Mouse (Mus musculus): ENCODE data around the gene Dnajb1. TPM values are rescaled to one million over a fixed set of nuclear protein-coding genes. Genes with fewer than 3 reads are reported as not detected.

Gene Dnajb1
- polyA plus RNA-seq, 1 experiment from 2014 or later = 54.3 TPM

DNA sequence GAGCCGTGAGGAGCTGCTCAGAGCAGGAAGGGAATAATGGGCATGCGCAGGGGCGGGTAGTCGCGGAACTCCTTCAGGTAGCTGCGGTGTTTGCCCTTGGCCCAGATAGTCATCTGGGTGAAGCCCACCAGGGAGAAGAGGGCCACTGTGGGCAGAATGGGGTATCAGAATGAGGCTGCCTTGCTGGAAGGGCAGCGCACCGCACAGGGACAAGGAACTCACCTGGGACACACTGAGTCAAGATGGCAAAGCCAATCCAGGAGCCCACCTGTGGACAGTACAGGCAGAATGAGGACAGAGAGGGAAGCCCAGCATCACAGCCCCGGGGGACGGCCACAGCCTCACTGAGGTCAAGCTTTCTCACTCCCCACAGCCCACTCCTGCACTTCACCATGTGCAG lies 36.2 kb upstream of the Dnajb1 start:
- peaks cover 49% of the 10 kb centered on the region for H3K4me1 ChIP-seq (replicated peaks)
- H3K36me3 ChIP-seq = peaks cover 47% of the 10 kb centered on the region

DNA sequence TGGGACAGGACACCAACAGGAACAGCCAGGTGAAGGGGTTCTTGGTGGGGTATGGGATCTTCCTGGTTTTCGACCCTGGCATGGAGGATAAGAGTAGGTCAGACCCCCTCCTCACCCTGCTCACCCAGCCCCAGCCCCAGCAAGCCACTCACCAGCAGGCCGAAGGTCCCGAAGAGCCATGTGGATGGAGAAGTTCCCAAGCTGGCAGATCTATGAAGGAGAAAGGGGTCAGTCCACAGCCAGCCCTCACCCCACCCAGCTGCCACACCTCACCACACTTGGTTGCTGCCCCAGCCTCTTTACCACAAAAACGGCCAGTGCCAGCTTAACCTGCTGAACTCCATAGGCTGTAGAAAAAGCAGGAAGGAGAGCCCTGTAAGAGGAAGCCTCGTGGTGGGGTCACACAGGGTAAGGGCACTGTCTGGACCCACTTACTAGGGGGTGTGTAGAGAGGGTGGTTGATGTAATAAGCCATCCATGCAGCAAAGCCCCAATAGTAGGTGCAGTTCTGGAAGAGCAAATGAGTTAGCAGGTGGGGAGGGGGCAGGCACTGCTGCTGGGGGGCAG lies 35.7 kb upstream of the Dnajb1 start:
- no peak overlapping the region for H3K27ac ChIP-seq (replicated peaks)
- no peaks in the 10 kb centered on the region for H3K27me3 ChIP-seq
- no peak overlapping the region for H3K4me3 ChIP-seq
- no peak overlapping the region for H3K4me2 ChIP-seq
- no peaks in the 10 kb centered on the region for H3K9me3 ChIP-seq
- no peak for ATAC-seq (ENCODE audit: low read depth)
- no peak overlapping the region for H3K9ac ChIP-seq
- WGBS = 92% methylated on average over 5 of the region's 5 CpGs
- H3K4me1 ChIP-seq (replicated peaks) = peaks cover 52% of the 10 kb centered on the region
- H3K36me3 ChIP-seq = peaks cover 47% of the 10 kb centered on the region

More for the DNA sequence above, 36.2 kb upstream of the Dnajb1 start:
- WGBS = 90% methylated on average over 10 of the region's 10 CpGs
- no peak overlapping the region for H3K9ac ChIP-seq
- no peak overlapping the region for H3K27ac ChIP-seq (replicated peaks)
- no peak overlapping the region for H3K4me3 ChIP-seq
- H3K4me2 ChIP-seq = no peak overlapping the region
- no peaks in the 10 kb centered on the region for H3K27me3 ChIP-seq
- H3K9me3 ChIP-seq = no peaks in the 10 kb centered on the region
- no peak for ATAC-seq (ENCODE audit: low read depth)

DNA sequence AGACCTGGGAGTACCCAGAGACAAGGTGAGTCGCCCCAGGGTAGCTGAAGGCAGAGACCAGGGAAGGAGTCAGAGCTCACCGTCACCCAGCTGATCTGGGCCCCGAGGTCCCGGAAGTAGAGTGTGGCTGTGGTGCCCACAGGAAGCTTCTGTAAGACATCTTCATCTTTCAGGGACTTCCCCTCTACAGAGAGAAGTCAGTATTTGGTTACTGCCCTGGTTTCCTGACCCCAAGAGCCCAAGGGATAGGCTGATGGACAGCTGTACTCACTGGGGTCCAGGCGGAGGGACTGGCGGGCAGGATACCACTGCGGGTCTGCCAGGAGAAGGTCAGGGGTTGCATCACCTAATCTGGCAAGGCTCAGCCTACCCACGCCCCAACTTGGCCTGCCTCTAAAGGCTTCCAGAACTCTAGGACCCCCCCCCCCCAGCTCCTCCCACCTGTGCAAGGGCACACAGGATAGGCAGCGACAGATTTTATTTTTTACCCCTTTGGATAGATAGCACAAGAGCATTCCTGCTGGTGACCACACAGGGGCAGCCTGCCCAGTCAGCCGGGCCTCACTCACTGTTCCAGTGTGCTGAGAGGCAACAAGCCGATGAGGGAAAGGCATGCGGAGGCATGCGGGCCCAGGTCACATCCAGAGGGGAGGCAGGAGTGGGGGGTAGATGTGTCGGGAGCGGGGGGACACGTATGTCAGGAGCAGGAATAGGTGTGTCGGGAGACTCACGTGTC lies 34.7 kb upstream of the Dnajb1 start:
- 88% methylated on average over 18 of the region's 18 CpGs for WGBS
- Histone ChIP-seq H3K36me3 (peaks cover 47% of the 10 kb centered on the region), H3K4me1 (replicated peaks) (peaks cover 50% of the 10 kb centered on the region)

GRCm38 (mm10) chr8:83574631-83575315 lies 33.2 kb upstream of the Dnajb1 start:
- ATAC-seq (ENCODE audit: low read depth) = no peak
- 85% methylated on average over 15 of the region's 15 CpGs for WGBS
- no peak overlapping the region for H3K9ac ChIP-seq
- no peak overlapping the region for H3K27ac ChIP-seq (replicated peaks)
- no peaks in the 10 kb centered on the region for H3K27me3 ChIP-seq
- no peaks in the 10 kb centered on the region for H3K9me3 ChIP-seq
- H3K36me3 ChIP-seq = peaks cover 46% of the 10 kb centered on the region
- no peak overlapping the region for H3K4me3 ChIP-seq
- no peak overlapping the region for H3K4me2 ChIP-seq
- H3K4me1 ChIP-seq (replicated peaks) = peaks cover 54% of the 10 kb centered on the region

More for the DNA sequence above, 34.7 kb upstream of the Dnajb1 start:
- no peak for ATAC-seq (ENCODE audit: low read depth)
- H3K9ac ChIP-seq = no peak overlapping the region
- H3K4me2 ChIP-seq = no peak overlapping the region
- H3K27ac ChIP-seq (replicated peaks) = no peak overlapping the region
- H3K9me3 ChIP-seq = no peaks in the 10 kb centered on the region
- no peaks in the 10 kb centered on the region for H3K27me3 ChIP-seq
- H3K4me3 ChIP-seq = no peak overlapping the region

DNA sequence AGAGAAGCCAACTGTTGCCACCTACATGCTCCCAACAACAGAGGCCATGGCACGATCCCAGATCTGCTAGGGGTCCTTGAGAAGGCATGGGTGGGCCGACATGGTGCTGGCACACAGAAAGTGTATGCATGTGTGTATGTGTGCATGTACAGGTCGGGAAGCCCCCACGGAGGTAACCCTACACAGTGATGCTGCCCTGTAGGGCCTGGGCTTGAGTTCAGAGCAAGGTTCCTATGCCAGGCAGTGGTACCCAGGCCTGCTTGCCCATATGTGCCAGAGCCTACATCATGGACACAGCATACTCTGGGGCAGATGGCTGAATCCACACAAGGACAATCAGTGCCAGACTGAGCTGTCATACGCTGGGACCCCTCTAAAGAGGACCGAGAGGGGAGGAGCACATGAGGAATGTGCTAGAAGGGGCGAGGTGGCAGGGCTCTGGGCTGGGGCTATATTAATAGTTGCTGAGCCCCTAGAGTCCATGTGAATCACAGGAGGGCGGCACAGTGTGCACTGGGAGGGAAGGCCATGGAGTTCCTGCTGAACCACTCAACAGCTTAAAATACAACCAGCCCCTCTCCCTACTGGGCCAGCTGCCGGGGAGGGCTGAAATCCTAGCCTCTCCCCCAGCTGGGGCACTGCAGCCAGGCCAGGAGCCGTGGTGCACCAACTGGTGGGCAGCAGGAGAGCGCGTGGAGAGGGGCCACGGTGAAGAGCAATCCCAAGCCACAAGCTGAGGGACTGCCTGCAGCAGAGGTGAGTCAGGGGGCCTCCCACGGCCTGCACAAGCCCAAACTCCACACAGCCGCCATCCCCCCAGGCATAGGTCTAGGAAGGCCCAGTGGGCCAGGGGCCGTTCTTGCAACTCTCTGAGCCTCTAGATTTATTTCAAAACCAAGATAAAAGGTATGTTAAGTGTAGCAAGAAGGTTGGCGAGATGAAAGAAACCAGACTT lies 32.2 kb upstream of the Dnajb1 start:
- Histone ChIP-seq H3K27me3 (no peaks in the 10 kb centered on the region), H3K27ac (replicated peaks) (no peak overlapping the region), H3K36me3 (peaks cover 35% of the 10 kb centered on the region), H3K9ac (0 out of 2 replicates have a peak overlapping the region, but pooled peaks have one; percentile 13), H3K4me3 (no peak overlapping the region), H3K9me3 (no peaks in the 10 kb centered on the region), H3K4me2 (no peak overlapping the region), H3K4me1 (replicated peaks) (peaks cover 65% of the 10 kb centered on the region)
- ATAC-seq (ENCODE audit: low read depth) = no peak
- WGBS = 80% methylated on average over 17 of the region's 17 CpGs

- ATAC-seq (ENCODE audit: low read depth) = no peak
- Histone ChIP-seq H3K9me3 (no peaks in the 10 kb centered on the region), H3K27ac (replicated peaks) (no peak overlapping the region), H3K4me3 (no peak overlapping the region), H3K36me3 (peaks cover 29% of the 10 kb centered on the region), H3K27me3 (no peaks in the 10 kb centered on the region), H3K4me2 (no peak overlapping the region), H3K9ac (no peak overlapping the region), H3K4me1 (replicated peaks) (peaks cover 72% of the 10 kb centered on the region)
- WGBS = 71% methylated on average over 3 of the region's 4 CpGs
Measured at GRCm38 (mm10) chr8:83576516-83576895, 31.5 kb upstream of the Dnajb1 start.

- no peak overlapping the region for H3K9ac ChIP-seq
- no peak overlapping the region for H3K4me2 ChIP-seq
- no peak overlapping the region for H3K27ac ChIP-seq (replicated peaks)
- no peak for ATAC-seq (ENCODE audit: low read depth)
- no peaks in the 10 kb centered on the region for H3K27me3 ChIP-seq
- peaks cover 76% of the 10 kb centered on the region for H3K4me1 ChIP-seq (replicated peaks)
- peaks cover 24% of the 10 kb centered on the region for H3K36me3 ChIP-seq
- no peaks in the 10 kb centered on the region for H3K9me3 ChIP-seq
- H3K4me3 ChIP-seq = no peak overlapping the region
- 81% methylated on average over 4 of the region's 4 CpGs for WGBS
Measured at GRCm38 (mm10) chr8:83576921-83577320, 31.1 kb upstream of the Dnajb1 start.

DNA sequence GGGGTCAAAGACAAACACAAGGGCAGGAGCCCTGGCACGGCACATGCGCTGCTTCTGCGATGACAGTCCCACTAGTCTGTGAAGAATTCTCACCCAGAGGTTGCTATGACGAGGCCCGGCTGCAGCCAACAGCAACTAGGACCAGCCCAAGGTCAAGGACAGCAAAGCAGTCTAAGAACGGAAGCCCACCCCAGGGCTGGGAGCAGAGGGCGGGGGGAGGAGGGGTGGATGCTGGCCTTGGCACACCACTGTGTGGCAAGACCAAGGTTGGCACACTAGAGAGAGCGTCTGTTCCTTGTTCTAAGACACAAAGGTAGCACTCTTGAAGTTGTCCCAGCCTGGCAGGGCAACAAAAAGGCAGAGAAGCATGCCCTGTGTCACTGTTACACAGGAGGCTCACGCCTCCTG lies 30.6 kb upstream of the Dnajb1 start:
- no peak for ATAC-seq (ENCODE audit: low read depth)
- Histone ChIP-seq H3K4me2 (no peak overlapping the region), H3K27ac (replicated peaks) (0 out of 2 replicates have a peak overlapping the region, but pooled peaks have one; percentile 9), H3K4me3 (no peak overlapping the region), H3K9ac (peak overlapping the region; percentile 41), H3K27me3 (no peaks in the 10 kb centered on the region), H3K4me1 (replicated peaks) (peaks cover 81% of the 10 kb centered on the region), H3K9me3 (no peaks in the 10 kb centered on the region), H3K36me3 (peaks cover 20% of the 10 kb centered on the region)
- WGBS = 62% methylated on average over 9 of the region's 9 CpGs

GRCm38 (mm10) chr8:83578131-83579055 lies 29.6 kb upstream of the Dnajb1 start:
- Histone ChIP-seq H3K36me3 (peaks cover 10% of the 10 kb centered on the region), H3K27me3 (no peaks in the 10 kb centered on the region), H3K27ac (replicated peaks) (peak overlapping the region; percentile 55; the same call in 1 of the 2 replicates), H3K9me3 (no peaks in the 10 kb centered on the region), H3K4me3 (no peak overlapping the region), H3K9ac (0 out of 2 replicates have a peak overlapping the region, but pooled peaks have one; percentile 23), H3K4me2 (no peak overlapping the region), H3K4me1 (replicated peaks) (peaks cover 90% of the 10 kb centered on the region)
- ATAC-seq (ENCODE audit: low read depth) = no peak
- WGBS = 73% methylated on average over 17 of the region's 17 CpGs

- H3K9ac ChIP-seq = no peak overlapping the region
- H3K36me3 ChIP-seq = peaks cover under 1% of the 10 kb centered on the region; the same call in 1 of the 2 replicates
- no peak overlapping the region for H3K4me3 ChIP-seq
- no peaks in the 10 kb centered on the region for H3K27me3 ChIP-seq
- 92% methylated on average over 8 of the region's 8 CpGs for WGBS
- no peaks in the 10 kb centered on the region for H3K9me3 ChIP-seq
- no peak for ATAC-seq (ENCODE audit: low read depth)
- H3K4me1 ChIP-seq (replicated peaks) = peaks cover 96% of the 10 kb centered on the region
- H3K4me2 ChIP-seq = no peak overlapping the region
- peak overlapping the region; percentile 15 for H3K27ac ChIP-seq (replicated peaks)
Measured at GRCm38 (mm10) chr8:83579676-83580075, 28.3 kb upstream of the Dnajb1 start.

DNA sequence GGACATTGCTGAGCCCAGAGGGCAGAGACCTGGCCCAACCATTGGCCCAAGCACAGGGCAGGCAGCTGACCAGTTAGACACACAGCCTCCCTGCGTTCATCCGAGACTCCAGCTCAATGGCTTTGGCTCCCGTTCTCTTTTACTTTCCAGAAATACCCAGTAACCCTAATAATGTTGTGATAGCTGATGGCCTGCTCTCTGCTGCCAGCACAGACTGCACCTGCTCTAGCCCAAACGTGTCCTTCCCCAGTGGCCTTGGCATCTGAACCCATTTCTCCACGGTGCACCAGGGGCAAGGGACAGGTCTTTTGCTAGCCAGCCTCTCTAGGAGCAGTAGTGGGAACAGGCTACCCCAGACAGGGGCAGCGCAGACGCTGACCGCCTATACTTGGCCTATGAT lies 27.2 kb upstream of the Dnajb1 start:
- Histone ChIP-seq H3K9me3 (no peaks in the 10 kb centered on the region), H3K9ac (no peak overlapping the region), H3K4me1 (replicated peaks) (peaks cover 90% of the 10 kb centered on the region), H3K27me3 (no peaks in the 10 kb centered on the region), H3K36me3 (peaks cover 7% of the 10 kb centered on the region; the same call in 1 of the 2 replicates), H3K4me2 (no peak overlapping the region), H3K27ac (replicated peaks) (no peak overlapping the region), H3K4me3 (no peak overlapping the region)
- ATAC-seq (ENCODE audit: low read depth) = no peak
- 90% methylated on average over 8 of the region's 8 CpGs for WGBS
